Mouse (Mus musculus) left cerebral cortex, adult 9 months (tissue): ENCODE data around the gene Gnl3l.

Experiments
- DNase-seq, 2 experiments: peaks; one replicate each; pipeline ENCODE4 v3.0.0; 2022; ENCODE audit warnings: low spot score in 2 of 2

Gnl3l gene

DNA sequence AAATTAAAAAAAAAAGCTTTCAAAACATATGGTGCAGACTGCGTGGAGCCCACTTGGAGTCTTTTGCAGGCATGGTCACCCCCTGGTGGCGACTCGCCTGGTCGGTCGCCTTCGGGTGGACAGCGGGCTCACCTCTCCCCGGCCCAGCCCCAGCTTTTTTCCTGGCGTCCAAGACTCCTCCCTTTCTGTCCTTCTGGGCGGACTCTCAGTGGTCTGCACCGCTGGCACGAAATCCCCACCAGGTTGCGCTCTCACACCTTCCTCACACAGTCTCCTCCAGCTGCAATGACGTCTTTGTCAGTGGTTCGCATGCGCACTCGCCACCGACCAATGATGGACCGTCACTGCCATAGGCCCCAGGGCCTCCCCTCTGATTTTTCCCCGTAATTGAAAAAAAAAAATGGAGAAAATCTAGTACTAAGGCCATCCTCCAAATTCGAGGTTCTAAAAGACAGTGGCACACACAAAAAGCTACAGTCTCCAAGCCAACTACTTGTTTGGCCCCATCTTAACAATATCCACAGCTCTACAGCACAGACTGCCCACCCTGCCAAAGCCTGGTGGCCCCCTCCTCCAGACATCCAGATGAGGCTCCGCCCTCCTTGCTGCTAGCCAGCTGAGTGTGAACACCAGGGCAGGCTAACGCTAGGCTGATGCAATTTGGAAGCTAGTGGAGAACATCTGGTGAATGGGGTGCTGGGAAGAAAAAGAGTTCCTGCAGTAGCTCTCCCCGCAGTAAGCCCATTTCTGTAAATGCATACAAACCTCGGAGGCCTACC, 60.4 kb downstream of the Gnl3l start:
- peak; percentile 9 to 47 for DNase-seq

- no peak for DNase-seq
These were observed 61.1 kb downstream of the Gnl3l start for GRCm38 (mm10) chrX:150956016-150956415.

DNA sequence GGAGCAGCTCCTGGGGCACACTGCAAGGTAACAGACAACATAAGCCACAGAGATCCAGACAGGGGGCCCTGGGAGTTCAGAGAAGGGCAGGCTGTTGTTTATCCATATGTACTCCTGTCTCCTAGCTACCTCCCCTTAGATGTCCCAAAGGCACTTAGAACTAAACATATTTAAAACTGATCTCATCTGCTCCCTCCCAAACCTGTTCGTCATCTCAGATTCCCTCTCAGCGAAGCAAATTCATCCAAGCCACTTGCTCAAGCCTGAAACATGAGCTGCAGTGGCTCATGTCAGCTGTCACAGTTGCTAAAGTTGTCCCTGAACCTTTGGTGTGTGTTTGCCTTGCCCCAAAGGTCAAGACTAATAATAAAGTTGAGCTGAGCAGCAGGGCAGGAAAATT, 61.7 kb downstream of the Gnl3l start:
- DNase-seq, result no peak

DNA sequence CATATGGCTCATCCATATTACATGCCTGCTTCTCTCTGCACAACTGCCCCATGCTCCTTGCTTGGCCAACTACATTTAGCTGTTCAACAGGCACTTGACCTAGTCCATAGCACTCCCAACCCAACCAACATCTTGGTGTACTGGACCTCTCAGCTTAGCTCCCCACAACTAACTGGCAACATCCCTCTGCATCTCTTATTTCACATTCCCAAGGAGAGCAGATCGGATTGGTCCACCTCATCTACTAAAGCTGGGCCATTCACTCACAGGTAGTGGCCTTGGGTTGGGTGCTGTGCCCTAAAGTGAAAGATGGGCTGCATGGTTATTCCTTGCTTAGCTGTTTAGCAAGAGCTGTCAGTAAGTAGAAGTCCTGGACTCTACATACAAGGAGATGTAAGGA, 62.4 kb downstream of the Gnl3l start:
- DNase-seq, result no peak
